Mouse (Mus musculus) hindbrain, embryonic 11.5 days (tissue): ENCODE results near the gene Gm10160. TPM values are rescaled to one million over a fixed set of nuclear protein-coding genes. Genes with fewer than 3 reads are reported as not detected.

Experiments used
- ATAC-seq: fragments of 200-750 bp; cut with Nextera tagmentation; 2 replicates; pipeline ENCODE4 v1.8.0; 2017; ENCODE audit warnings: mild to moderate bottlenecking, moderate TSS enrichment, moderate library complexity; ENCODE audit not compliant: low FRiP score
- DNase-seq: peaks from one replicate; pipeline ENCODE4 v3.0.0-alpha.2; 2015; ENCODE audit warnings: low spot score
- H3K27ac ChIP-seq: fragments of 300-500 bp; sonication (generic); 2 replicates; pipeline ENCODE4 v1.5.1; 2014; ENCODE audit warnings: mild to moderate bottlenecking, low read depth, low read length
- H3K27me3 ChIP-seq: fragments of 300-500 bp; sonication (generic); 2 replicates; pipeline ENCODE4 v1.6.1; 2014; ENCODE audit warnings: mild to moderate bottlenecking, low read length, moderate library complexity, mixed read lengths; ENCODE audit not compliant: control insufficient read depth, insufficient read depth
- H3K36me3 ChIP-seq: fragments of 300-500 bp; sonication (generic); 2 replicates; pipeline ENCODE4 v1.6.1; 2014; ENCODE audit warnings: mild to moderate bottlenecking, low read length, moderate library complexity, mixed read lengths; ENCODE audit not compliant: control insufficient read depth, insufficient read depth
- H3K4me1 ChIP-seq: fragments of 300-500 bp; sonication (generic); replicated peaks from 2 replicates; pipeline ENCODE4 v1.6.1; 2014; ENCODE audit warnings: low read length, mixed read lengths; ENCODE audit not compliant: control insufficient read depth, insufficient read depth
- H3K4me2 ChIP-seq: fragments of 300-500 bp; sonication (generic); replicated peaks from 2 replicates; pipeline ENCODE4 v1.6.1; 2014; ENCODE audit warnings: mild to moderate bottlenecking, low read depth, low read length
- H3K4me3 ChIP-seq: fragments of 300-500 bp; sonication (generic); 2 replicates; pipeline ENCODE4 v1.5.1; 2014; ENCODE audit warnings: low read depth, low read length
- H3K9ac ChIP-seq: fragments of 300-500 bp; sonication (generic); 2 replicates; pipeline ENCODE4 v1.6.1; 2014; ENCODE audit warnings: low read depth, low read length
- H3K9me3 ChIP-seq: fragments of 300-500 bp; sonication (generic); 2 replicates; pipeline ENCODE4 v1.6.1; 2016; ENCODE audit warnings: low read length; ENCODE audit not compliant: control insufficient read depth
- WGBS: fragments of 180-500 bp; shearing (Covaris S2); extraction: QIAGEN DNeasy Blood & Tissue Kit; methylation state at CpG from one replicate; pipeline ENCODE4 v1.1.7; 2014; 5-methylcytosine and 5-hydroxymethylcytosine counted together
- polyA plus RNA-seq: library from polyadenylated mRNA; unstranded; fragments of >200 nt; fragmentation: Nextera tagmentation; extraction: Ambion mirVana; gene quantifications from 2 replicates; pipeline ENCODE4 v1.2.1, GENCODE M21; 2014

The Gm10160 gene
- polyA plus RNA-seq, 1 experiment from 2014 or later, result not detected

DNA sequence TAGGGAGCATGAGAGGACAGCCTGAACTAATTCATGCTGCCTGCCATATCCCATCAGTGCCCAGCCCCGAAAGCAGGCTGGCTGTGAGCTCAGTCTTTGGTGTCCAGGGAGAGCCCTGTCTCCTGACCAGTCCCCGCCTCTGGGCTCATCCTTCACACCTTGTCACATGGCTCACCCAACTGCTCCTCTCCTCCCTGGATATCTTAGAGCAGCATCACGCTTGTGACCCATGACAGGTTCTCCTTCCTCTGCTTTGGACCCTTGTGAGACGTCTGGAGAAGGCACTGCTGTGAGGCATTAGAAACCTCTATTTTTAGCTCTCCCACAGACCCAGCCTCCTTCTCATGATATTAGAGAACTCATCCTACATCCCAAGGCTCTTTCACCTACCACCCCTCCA lies 6.3 kb upstream of the Gm10160 start:
- H3K27ac ChIP-seq, result no peak overlapping the region
- H3K4me1 ChIP-seq, result peaks cover 3% of the 10 kb centered on the region; the same call in 1 of the 2 replicates
- H3K36me3 ChIP-seq, result no peaks in the 10 kb centered on the region
- no peak overlapping the region for H3K9ac ChIP-seq
- H3K4me3 ChIP-seq, result no peak overlapping the region
- ATAC-seq (no peak), DNase-seq (no peak)
- no peak overlapping the region for H3K4me2 ChIP-seq
- H3K9me3 ChIP-seq, result no peaks in the 10 kb centered on the region
- peaks cover 10% of the 10 kb centered on the region; the same call in 1 of the 2 replicates for H3K27me3 ChIP-seq
- 80% methylated on average over 4 of the region's 4 CpGs for WGBS

DNA sequence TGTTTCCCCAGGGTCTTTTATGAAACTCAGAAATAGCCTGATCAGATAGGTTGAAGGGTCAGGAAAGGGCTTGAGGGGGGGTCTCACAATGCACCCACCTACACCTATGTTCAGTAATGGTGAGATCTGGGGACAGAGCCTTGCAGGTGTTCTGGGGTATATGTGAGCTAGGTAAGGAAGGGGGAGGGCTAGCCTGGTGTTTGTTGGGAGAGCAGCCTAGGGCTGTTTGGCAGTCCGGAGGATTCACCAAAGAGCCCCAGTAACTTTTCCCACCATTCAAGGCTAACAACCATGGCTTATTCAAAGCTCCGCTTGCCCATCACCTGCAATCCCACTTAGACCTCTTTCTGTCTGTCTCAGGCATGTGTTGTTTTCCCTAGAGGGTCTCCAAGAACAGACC lies 5.9 kb upstream of the Gm10160 start:
- DNase-seq (no peak), ATAC-seq (no peak)
- Histone ChIP-seq H3K27ac (no peak overlapping the region), H3K9me3 (no peaks in the 10 kb centered on the region), H3K4me1 (peaks cover 3% of the 10 kb centered on the region; the same call in 1 of the 2 replicates), H3K36me3 (no peaks in the 10 kb centered on the region), H3K4me2 (no peak overlapping the region), H3K27me3 (peaks cover 10% of the 10 kb centered on the region; the same call in 1 of the 2 replicates), H3K4me3 (no peak overlapping the region), H3K9ac (no peak overlapping the region)
- 85% methylated on average over 2 of the region's 2 CpGs for WGBS

DNA sequence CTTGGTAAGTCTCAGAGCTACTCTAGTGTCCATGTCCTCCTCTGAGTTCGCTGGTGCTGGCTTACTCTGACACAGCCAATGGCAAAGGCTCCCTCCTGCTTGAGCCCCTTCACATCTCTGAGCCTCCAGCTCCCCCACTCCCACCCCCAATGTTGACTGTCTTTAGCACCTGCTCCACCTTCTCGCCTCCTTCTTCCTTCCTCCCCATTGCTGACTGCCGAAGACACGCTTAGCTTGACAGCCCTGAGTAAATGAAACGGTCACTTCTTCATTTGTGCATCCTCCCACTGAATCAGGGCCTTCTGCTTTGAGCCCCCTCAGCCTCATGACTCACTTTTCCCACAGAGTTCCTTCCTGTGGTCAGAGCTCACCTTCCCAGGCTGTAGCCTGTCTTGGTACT lies 5.4 kb upstream of the Gm10160 start:
- Histone ChIP-seq H3K27me3 (peaks cover 10% of the 10 kb centered on the region; the same call in 1 of the 2 replicates), H3K9ac (no peak overlapping the region), H3K9me3 (no peaks in the 10 kb centered on the region), H3K36me3 (no peaks in the 10 kb centered on the region), H3K4me3 (no peak overlapping the region), H3K4me2 (no peak overlapping the region), H3K27ac (no peak overlapping the region), H3K4me1 (peaks cover 3% of the 10 kb centered on the region; the same call in 1 of the 2 replicates)
- 91% methylated on average over 5 of the region's 5 CpGs for WGBS
- DNase-seq (no peak), ATAC-seq (no peak)

DNA sequence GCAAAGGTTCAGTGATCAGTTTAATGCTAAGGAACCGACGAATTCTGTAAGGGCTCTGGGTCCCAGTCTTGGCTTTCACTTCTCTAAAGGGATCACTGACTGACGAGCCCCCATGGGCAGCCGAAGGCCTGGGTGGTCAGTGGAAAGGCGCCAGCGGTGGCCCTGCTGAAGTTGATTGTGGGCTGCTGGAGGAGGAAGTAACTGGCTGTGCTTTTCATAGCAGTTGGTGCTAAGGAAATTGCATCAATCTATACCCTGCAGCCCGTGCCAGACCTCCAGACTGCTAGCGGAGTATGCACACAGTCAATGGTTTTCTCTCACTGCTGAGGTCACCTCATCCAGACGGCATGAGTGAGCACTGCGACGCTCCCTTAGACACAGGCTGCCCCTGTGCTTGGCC lies 4.5 kb upstream of the Gm10160 start:
- Histone ChIP-seq H3K4me3 (peak overlapping the region; percentile 61; the same call in 1 of the 2 replicates), H3K4me2 (peak overlapping the region; percentile 98; the same call in 1 of the 2 replicates), H3K27me3 (peaks cover 10% of the 10 kb centered on the region; the same call in 1 of the 2 replicates)

DNA sequence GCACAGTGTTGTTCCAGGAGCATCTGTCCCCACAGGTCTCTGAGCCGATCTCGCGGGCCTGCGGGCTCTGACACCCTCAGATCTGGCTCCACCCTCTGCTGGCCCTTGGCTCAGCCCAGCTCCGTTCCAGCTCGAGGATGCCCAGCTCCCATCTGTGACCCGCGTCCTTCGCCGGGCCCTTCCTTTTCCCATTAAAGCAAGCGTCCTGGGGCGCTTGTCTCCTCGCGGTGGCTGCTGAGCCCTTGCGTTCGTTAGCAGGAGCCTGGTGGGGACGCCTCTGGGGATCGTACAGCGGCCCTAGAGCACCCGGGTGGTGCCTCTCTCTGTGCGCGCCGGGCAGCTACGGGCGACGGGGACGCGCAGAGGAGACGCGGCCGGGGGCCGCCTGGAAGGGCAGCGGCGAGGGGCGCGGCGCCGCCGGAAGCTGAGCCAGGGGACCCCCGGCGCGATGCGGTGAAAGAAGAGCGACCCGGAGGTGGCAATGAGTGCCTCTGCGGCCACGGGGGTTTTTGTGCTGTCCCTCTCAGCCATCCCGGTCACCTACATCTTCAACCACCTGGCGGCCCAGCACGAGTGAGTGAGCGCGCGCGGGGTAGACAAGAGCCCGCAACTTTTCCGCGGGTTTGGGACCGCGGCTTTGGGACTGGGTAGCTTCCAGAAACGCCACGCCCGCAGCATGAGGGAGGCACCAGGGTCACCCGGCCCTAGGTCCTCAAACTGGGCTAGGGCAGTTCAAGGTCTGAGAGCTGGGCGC lies 3.6 kb upstream of the Gm10160 start, which contains the start of gene Tm6sf1:
Gene Tm6sf1, plus strand, starts transcription at position 34 of the 754 bp plus-strand sequence.
- under 1% methylated on average over 59 of the region's 64 CpGs for WGBS
- H3K9me3 ChIP-seq, result no peaks in the 10 kb centered on the region
- DNase-seq, result peak; percentile 67

More for the DNA sequence above, 4.5 kb upstream of the Gm10160 start:
- ATAC-seq, result no peak
- Histone ChIP-seq H3K36me3 (no peaks in the 10 kb centered on the region), H3K9me3 (no peaks in the 10 kb centered on the region), H3K27ac (no peak overlapping the region), H3K4me1 (peaks cover 3% of the 10 kb centered on the region; the same call in 1 of the 2 replicates), H3K9ac (no peak overlapping the region)
- DNase-seq, result no peak
- 56% methylated on average over 11 of the region's 11 CpGs for WGBS

DNA sequence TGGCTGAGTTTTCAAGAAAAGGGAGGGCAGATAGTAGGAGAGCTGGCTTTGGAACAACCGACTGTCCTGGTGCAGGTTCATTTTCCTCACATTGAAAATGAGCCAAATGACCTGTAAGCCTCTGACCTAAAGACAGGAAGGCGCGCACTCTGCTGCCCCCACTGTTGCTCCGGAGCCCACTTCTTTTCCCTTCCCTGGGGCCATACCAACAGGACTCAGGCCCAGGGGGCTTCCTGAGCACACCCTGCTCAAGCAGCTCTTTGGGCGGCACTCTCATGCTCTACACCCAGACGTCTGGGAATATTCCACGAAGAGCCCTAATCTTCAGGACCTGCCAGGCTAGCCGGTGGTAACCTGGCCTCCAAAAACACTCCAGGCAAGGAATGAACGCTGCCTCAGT lies 2.6 kb upstream of the Gm10160 start:
- WGBS, result 4% methylated on average over 9 of the region's 9 CpGs
- Histone ChIP-seq H3K4me2 (peak overlapping the region; percentile 98), H3K27me3 (peaks cover 10% of the 10 kb centered on the region; the same call in 1 of the 2 replicates), H3K36me3 (no peaks in the 10 kb centered on the region), H3K4me3 (peak overlapping the region; percentile 61; the same call in 1 of the 2 replicates), H3K9ac (no peak overlapping the region), H3K27ac (no peak overlapping the region), H3K9me3 (no peaks in the 10 kb centered on the region), H3K4me1 (peaks cover 5% of the 10 kb centered on the region; the same call in 1 of the 2 replicates)
- ATAC-seq, result no peak
- DNase-seq, result peak; percentile 22

More for the DNA sequence above, 3.6 kb upstream of the Gm10160 start, which contains the start of gene Tm6sf1:
- Histone ChIP-seq H3K4me1 (peaks cover 5% of the 10 kb centered on the region; the same call in 1 of the 2 replicates), H3K4me2 (peak within 1 kb of the TSS; percentile 98), H3K27ac (no peak within 1 kb of the TSS), H3K36me3 (no peaks in the 10 kb centered on the region), H3K4me3 (peak within 1 kb of the TSS; percentile 61), H3K27me3 (peaks cover 10% of the 10 kb centered on the region; the same call in 1 of the 2 replicates), H3K9ac (peak within 1 kb of the TSS; percentile 75)
- ATAC-seq, result peak; percentile 84

DNA sequence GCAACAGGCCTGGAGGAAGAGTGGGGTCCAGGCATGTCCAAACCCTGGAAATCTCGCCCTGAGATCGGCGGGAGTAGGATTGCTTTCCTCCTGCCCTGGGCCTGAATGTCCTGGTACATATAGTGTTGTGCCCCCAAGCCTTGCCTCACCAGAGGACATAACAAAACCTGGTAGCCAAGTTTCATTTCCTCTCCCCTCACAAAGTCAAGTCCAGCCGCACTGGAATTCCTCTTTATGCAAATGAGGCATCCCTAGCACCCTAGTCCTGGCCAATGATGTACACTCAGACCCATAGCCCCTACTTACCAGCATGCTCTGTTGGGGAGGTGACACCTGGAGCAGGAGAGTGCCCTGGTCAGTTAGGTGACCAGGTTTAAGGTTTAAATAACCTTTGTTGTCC lies 627 bp upstream of the Gm10160 start:
- no peak overlapping the region for H3K4me3 ChIP-seq
- DNase-seq, result no peak
- WGBS, result 71% methylated on average over 4 of the region's 4 CpGs

DNA sequence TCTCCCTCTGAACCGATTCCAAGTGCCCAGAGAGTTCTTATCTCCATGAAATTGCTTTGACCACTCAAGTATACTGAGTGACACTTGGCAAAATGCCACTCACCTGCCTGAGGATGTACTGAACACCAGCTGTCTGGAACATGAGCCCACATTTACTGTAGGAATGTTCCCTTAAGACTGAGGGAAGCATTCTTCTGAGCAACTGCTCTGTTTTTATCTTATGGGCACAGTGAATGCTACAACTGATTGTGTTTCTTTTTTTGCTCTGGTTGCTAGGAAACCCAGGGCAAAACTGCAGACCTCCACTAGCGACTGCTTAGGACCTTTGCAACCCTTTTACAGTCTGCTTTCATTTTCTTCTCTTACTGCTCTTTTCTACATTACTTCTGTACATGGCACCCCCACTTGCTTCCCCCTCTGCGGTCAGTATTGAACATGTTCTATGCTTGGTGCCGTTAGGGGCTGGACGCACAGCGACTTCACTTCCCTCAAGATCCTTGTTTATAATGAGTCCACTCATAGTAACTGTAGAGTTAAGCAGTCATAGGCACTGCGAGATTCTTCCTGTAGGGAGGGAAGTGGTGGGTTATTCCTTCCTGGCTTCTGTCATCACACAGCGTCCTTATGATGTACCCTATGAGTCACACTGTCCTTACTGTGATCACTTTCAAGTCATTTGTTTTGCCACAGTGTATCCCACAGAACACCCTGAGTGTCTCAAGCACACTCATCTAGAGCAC lies 856 bp downstream of the Gm10160 start:
- Histone ChIP-seq H3K27me3 (peaks cover 7% of the 10 kb centered on the region; the same call in 1 of the 2 replicates), H3K36me3 (no peaks in the 10 kb centered on the region), H3K27ac (no peak overlapping the region), H3K9me3 (no peaks in the 10 kb centered on the region), H3K9ac (no peak overlapping the region), H3K4me1 (peaks cover 5% of the 10 kb centered on the region; the same call in 1 of the 2 replicates), H3K4me3 (no peak overlapping the region), H3K4me2 (no peak overlapping the region)
- 78% methylated on average over 8 of the region's 8 CpGs for WGBS
- DNase-seq (no peak), ATAC-seq (no peak)

More for the DNA sequence above, 627 bp upstream of the Gm10160 start:
- Histone ChIP-seq H3K9me3 (no peaks in the 10 kb centered on the region), H3K36me3 (no peaks in the 10 kb centered on the region), H3K9ac (no peak overlapping the region), H3K4me2 (no peak overlapping the region), H3K27ac (no peak overlapping the region), H3K4me1 (peaks cover 5% of the 10 kb centered on the region; the same call in 1 of the 2 replicates), H3K27me3 (peaks cover 10% of the 10 kb centered on the region; the same call in 1 of the 2 replicates)
- ATAC-seq, result no peak
